Mouse (Mus musculus): ENCODE measurements around the gene Trim26.
"Not testable (repeated sequence)": the region's sequence is repeated elsewhere in the genome, so short reads cannot be mapped to it uniquely, and the experiment has no call there.

Gene Trim26

GRCm38 (mm10) chr17:36851200-36851599, 14.3 kb downstream of the Trim26 start:
- no peak for DNase-seq (ENCODE audit: low read depth in 1 of 2, low spot score in 2 of 2)

- DNase-seq (ENCODE audit: low read depth in 1 of 2, low spot score in 2 of 2) = no peak
Observed at GRCm38 (mm10) chr17:36851627-36852026, 14.7 kb downstream of the Trim26 start.

GRCm38 (mm10) chr17:36855484-36855883, 18.6 kb downstream of the Trim26 start:
- no peak for DNase-seq (ENCODE audit: low read depth in 1 of 2, low spot score in 2 of 2)

- no peak for DNase-seq (ENCODE audit: low read depth in 1 of 2, low spot score in 2 of 2)
Observed at GRCm38 (mm10) chr17:36856236-36856635, 19.3 kb downstream of the Trim26 start.

GRCm38 (mm10) chr17:36858181-36858580, 21.2 kb downstream of the Trim26 start:
- DNase-seq (ENCODE audit: low read depth in 1 of 2, low spot score in 2 of 2) = no peak

GRCm38 (mm10) chr17:36861680-36862079, 24.7 kb downstream of the Trim26 start:
- no peak for DNase-seq (ENCODE audit: low read depth in 1 of 2, low spot score in 2 of 2)

GRCm38 (mm10) chr17:36866719-36867527, 30.0 kb downstream of the Trim26 start, which contains the start of gene Trim15:
Trim15 (minus strand) TSS chr17:36867210.
- DNase-seq (ENCODE audit: low read depth in 1 of 2, low spot score in 2 of 2) = no peak

- no peak for DNase-seq (ENCODE audit: low read depth in 1 of 2, low spot score in 2 of 2)
Observed at GRCm38 (mm10) chr17:36868836-36869235, 31.9 kb downstream of the Trim26 start.

GRCm38 (mm10) chr17:36869284-36869954, 32.5 kb downstream of the Trim26 start, which contains the start of gene Trim10:
Trim10 (plus strand) TSS chr17:36869574.
- no peak for DNase-seq (ENCODE audit: low read depth in 1 of 2, low spot score in 2 of 2)

GRCm38 (mm10) chr17:36869955-36870810, 33.2 kb downstream of the Trim26 start:
- no peak for DNase-seq (ENCODE audit: low read depth in 1 of 2, low spot score in 2 of 2)

GRCm38 (mm10) chr17:36874636-36875035, 37.7 kb downstream of the Trim26 start:
- DNase-seq (ENCODE audit: low read depth in 1 of 2, low spot score in 2 of 2) = no peak

- DNase-seq (ENCODE audit: low read depth in 1 of 2, low spot score in 2 of 2) = no peak
Observed at GRCm38 (mm10) chr17:36883350-36883749, 46.4 kb downstream of the Trim26 start.

- DNase-seq (ENCODE audit: low read depth in 1 of 2, low spot score in 2 of 2) = no peak
Observed at GRCm38 (mm10) chr17:36885132-36885790, 48.3 kb downstream of the Trim26 start.

- no peak for DNase-seq (ENCODE audit: low read depth in 1 of 2, low spot score in 2 of 2)
Observed at GRCm38 (mm10) chr17:36890073-36890903, 53.4 kb downstream of the Trim26 start, which contains the start of gene Trim40. Trim40 (minus strand) TSS chr17:36890123.

- DNase-seq (ENCODE audit: low read depth in 1 of 2, low spot score in 2 of 2) = not testable (repeated sequence)
Observed at GRCm38 (mm10) chr17:36891496-36891895, 54.6 kb downstream of the Trim26 start.

GRCm38 (mm10) chr17:36892362-36892761, 55.4 kb downstream of the Trim26 start:
- DNase-seq (ENCODE audit: low read depth in 1 of 2, low spot score in 2 of 2) = no peak

GRCm38 (mm10) chr17:36893387-36893786, 56.5 kb downstream of the Trim26 start:
- no peak for DNase-seq (ENCODE audit: low read depth in 1 of 2, low spot score in 2 of 2)

GRCm38 (mm10) chr17:36896583-36896982, 59.6 kb downstream of the Trim26 start:
- no peak for DNase-seq (ENCODE audit: low read depth in 1 of 2, low spot score in 2 of 2)

- DNase-seq (ENCODE audit: low read depth in 1 of 2, low spot score in 2 of 2) = no peak
Observed at GRCm38 (mm10) chr17:36897065-36897464, 60.1 kb downstream of the Trim26 start.

All from monocyte, adult 2 months (primary cell).